Mouse (Mus musculus) hindbrain, embryonic 11.5 days (tissue): ENCODE data around the gene Pik3r2. TPM values are rescaled to one million over a fixed set of nuclear protein-coding genes. Genes with fewer than 3 reads are reported as not detected.

Source experiments
- ATAC-seq: fragments of 200-750 bp; cut with Nextera tagmentation; 2 replicates; pipeline ENCODE4 v1.8.0; 2017; ENCODE audit warnings: mild to moderate bottlenecking, moderate TSS enrichment, moderate library complexity; ENCODE audit not compliant: low FRiP score
- DNase-seq: peaks from one replicate; pipeline ENCODE4 v3.0.0-alpha.2; 2015; ENCODE audit warnings: low spot score
- H3K27ac ChIP-seq: fragments of 300-500 bp; sonication (generic); 2 replicates; pipeline ENCODE4 v1.5.1; 2014; ENCODE audit warnings: mild to moderate bottlenecking, low read depth, low read length
- H3K27me3 ChIP-seq: fragments of 300-500 bp; sonication (generic); 2 replicates; pipeline ENCODE4 v1.6.1; 2014; ENCODE audit warnings: mild to moderate bottlenecking, low read length, moderate library complexity, mixed read lengths; ENCODE audit not compliant: control insufficient read depth, insufficient read depth
- H3K36me3 ChIP-seq: fragments of 300-500 bp; sonication (generic); 2 replicates; pipeline ENCODE4 v1.6.1; 2014; ENCODE audit warnings: mild to moderate bottlenecking, low read length, moderate library complexity, mixed read lengths; ENCODE audit not compliant: control insufficient read depth, insufficient read depth
- H3K4me1 ChIP-seq: fragments of 300-500 bp; sonication (generic); replicated peaks from 2 replicates; pipeline ENCODE4 v1.6.1; 2014; ENCODE audit warnings: low read length, mixed read lengths; ENCODE audit not compliant: control insufficient read depth, insufficient read depth
- H3K4me2 ChIP-seq: fragments of 300-500 bp; sonication (generic); replicated peaks from 2 replicates; pipeline ENCODE4 v1.6.1; 2014; ENCODE audit warnings: mild to moderate bottlenecking, low read depth, low read length
- H3K4me3 ChIP-seq: fragments of 300-500 bp; sonication (generic); 2 replicates; pipeline ENCODE4 v1.5.1; 2014; ENCODE audit warnings: low read depth, low read length
- H3K9ac ChIP-seq: fragments of 300-500 bp; sonication (generic); 2 replicates; pipeline ENCODE4 v1.6.1; 2014; ENCODE audit warnings: low read depth, low read length
- H3K9me3 ChIP-seq: fragments of 300-500 bp; sonication (generic); 2 replicates; pipeline ENCODE4 v1.6.1; 2016; ENCODE audit warnings: low read length; ENCODE audit not compliant: control insufficient read depth
- WGBS: fragments of 180-500 bp; shearing (Covaris S2); extraction: QIAGEN DNeasy Blood & Tissue Kit; methylation state at CpG from one replicate; pipeline ENCODE4 v1.1.7; 2014; 5-methylcytosine and 5-hydroxymethylcytosine counted together
- polyA plus RNA-seq: library from polyadenylated mRNA; unstranded; fragments of >200 nt; fragmentation: Nextera tagmentation; extraction: Ambion mirVana; gene quantifications from 2 replicates; pipeline ENCODE4 v1.2.1, GENCODE M21; 2014

Gene Pik3r2
- polyA plus RNA-seq, 1 experiment from 2014 or later: 31.5 TPM

GRCm38 (mm10) chr8:70795370-70795769 is 18.9 kb upstream of the Pik3r2 start:
- 88% methylated on average over 2 of the region's 2 CpGs for WGBS
- Histone ChIP-seq H3K4me3 (no peak overlapping the region), H3K9me3 (no peaks in the 10 kb centered on the region), H3K27ac (no peak overlapping the region), H3K4me2 (no peak overlapping the region), H3K4me1 (peaks cover 15% of the 10 kb centered on the region), H3K27me3 (peaks cover 25% of the 10 kb centered on the region), H3K9ac (no peak overlapping the region), H3K36me3 (no peaks in the 10 kb centered on the region)
- no peak for ATAC-seq
- DNase-seq: no peak

- Histone ChIP-seq H3K36me3 (no peaks in the 10 kb centered on the region), H3K4me3 (no peak overlapping the region), H3K4me1 (peaks cover 15% of the 10 kb centered on the region), H3K27ac (no peak overlapping the region), H3K9ac (no peak overlapping the region), H3K4me2 (no peak overlapping the region), H3K9me3 (no peaks in the 10 kb centered on the region), H3K27me3 (peaks cover 17% of the 10 kb centered on the region)
- DNase-seq (no peak), ATAC-seq (no peak)
- WGBS: 89% methylated on average over 2 of the region's 2 CpGs
These were observed 17.7 kb upstream of the Pik3r2 start for GRCm38 (mm10) chr8:70794215-70794614.

- no peak for DNase-seq
- 1% methylated on average over 20 of the region's 20 CpGs for WGBS
- Histone ChIP-seq H3K36me3 (no peaks in the 10 kb centered on the region), H3K4me1 (peaks cover 12% of the 10 kb centered on the region), H3K4me3 (peak overlapping the region; percentile 48), H3K9ac (peak overlapping the region; percentile 21; the same call in 1 of the 2 replicates), H3K9me3 (no peaks in the 10 kb centered on the region), H3K4me2 (peak overlapping the region; percentile 63), H3K27ac (peak overlapping the region; percentile 91), H3K27me3 (peaks cover 2% of the 10 kb centered on the region; the same call in 1 of the 2 replicates)
- ATAC-seq: no peak; the same call in 1 of the 2 replicates
These were observed 16.2 kb upstream of the Pik3r2 start for GRCm38 (mm10) chr8:70792700-70793099.

- H3K9me3 ChIP-seq: no peaks in the 10 kb centered on the region
- peak overlapping the region; percentile 48 for H3K4me3 ChIP-seq
These were observed 15.6 kb upstream of the Pik3r2 start for GRCm38 (mm10) chr8:70791975-70792691.

GRCm38 (mm10) chr8:70791294-70791701 is 14.8 kb upstream of the Pik3r2 start:
- Histone ChIP-seq H3K4me1 (peaks cover 9% of the 10 kb centered on the region), H3K9me3 (no peaks in the 10 kb centered on the region), H3K4me2 (no peak overlapping the region), H3K36me3 (no peaks in the 10 kb centered on the region), H3K4me3 (no peak overlapping the region), H3K9ac (0 out of 2 replicates have a peak overlapping the region, but pooled peaks have one; percentile 3), H3K27me3 (peaks cover 2% of the 10 kb centered on the region; the same call in 1 of the 2 replicates), H3K27ac (no peak overlapping the region)
- 81% methylated on average over 7 of the region's 7 CpGs for WGBS
- ATAC-seq: no peak
- no peak for DNase-seq

More at GRCm38 (mm10) chr8:70791975-70792691, 15.6 kb upstream of the Pik3r2 start:
- H3K9ac ChIP-seq: peak overlapping the region; percentile 65
- H3K4me2 ChIP-seq: peak overlapping the region; percentile 63
- no peaks in the 10 kb centered on the region for H3K36me3 ChIP-seq
- 6% methylated on average over 57 of the region's 58 CpGs for WGBS
- DNase-seq (peak; percentile 99), ATAC-seq (peak; percentile 89)
- H3K27me3 ChIP-seq: peaks cover 2% of the 10 kb centered on the region; the same call in 1 of the 2 replicates
- peak overlapping the region; percentile 91 for H3K27ac ChIP-seq
- H3K4me1 ChIP-seq: peaks cover 12% of the 10 kb centered on the region

- no peak overlapping the region for H3K4me3 ChIP-seq
These were observed 14.3 kb upstream of the Pik3r2 start for GRCm38 (mm10) chr8:70790846-70791245.

GRCm38 (mm10) chr8:70789046-70789445 is 12.5 kb upstream of the Pik3r2 start:
- H3K4me3 ChIP-seq: no peak overlapping the region; the same call in 1 of the 2 replicates
- 83% methylated on average over 10 of the region's 10 CpGs for WGBS
- H3K4me1 ChIP-seq: peaks cover 9% of the 10 kb centered on the region
- H3K4me2 ChIP-seq: no peak overlapping the region
- no peaks in the 10 kb centered on the region for H3K9me3 ChIP-seq
- peaks cover 1% of the 10 kb centered on the region; the same call in 1 of the 2 replicates for H3K36me3 ChIP-seq
- no peak overlapping the region for H3K9ac ChIP-seq
- peaks cover 2% of the 10 kb centered on the region; the same call in 1 of the 2 replicates for H3K27me3 ChIP-seq
- no peak for ATAC-seq
- DNase-seq: no peak
- no peak overlapping the region for H3K27ac ChIP-seq

More at GRCm38 (mm10) chr8:70790846-70791245, 14.3 kb upstream of the Pik3r2 start:
- H3K27ac ChIP-seq: no peak overlapping the region
- peaks cover 9% of the 10 kb centered on the region for H3K4me1 ChIP-seq
- ATAC-seq (no peak), DNase-seq (no peak)
- no peaks in the 10 kb centered on the region for H3K9me3 ChIP-seq
- H3K9ac ChIP-seq: peak overlapping the region; percentile 3; the same call in 1 of the 2 replicates
- H3K4me2 ChIP-seq: no peak overlapping the region
- 61% methylated on average over 8 of the region's 8 CpGs for WGBS
- H3K36me3 ChIP-seq: no peaks in the 10 kb centered on the region
- peaks cover 2% of the 10 kb centered on the region; the same call in 1 of the 2 replicates for H3K27me3 ChIP-seq

GRCm38 (mm10) chr8:70787941-70788667 is 11.6 kb upstream of the Pik3r2 start:
- WGBS: 17% methylated on average over 30 of the region's 30 CpGs
- ATAC-seq (no peak), DNase-seq (peak; percentile 77)
- Histone ChIP-seq H3K4me2 (no peak overlapping the region), H3K27me3 (no peaks in the 10 kb centered on the region; the same call in 1 of the 2 replicates), H3K4me3 (no peak overlapping the region), H3K9ac (no peak overlapping the region), H3K9me3 (no peaks in the 10 kb centered on the region), H3K36me3 (peaks cover 3% of the 10 kb centered on the region; the same call in 1 of the 2 replicates), H3K27ac (no peak overlapping the region), H3K4me1 (peaks cover 6% of the 10 kb centered on the region)
